Mouse (Mus musculus) liver, embryonic 14.5 days (tissue): ENCODE data around the gene Jmjd1c. TPM values are rescaled to one million over a fixed set of nuclear protein-coding genes. Genes with fewer than 3 reads are reported as not detected.

Source experiments
- ATAC-seq: fragments of 200-750 bp; cut with Nextera tagmentation; 2 replicates; pipeline ENCODE4 v1.8.0; 2017; ENCODE audit warnings: moderate number of reproducible peaks, mild to moderate bottlenecking, moderate library complexity; ENCODE audit not compliant: insufficient read depth
- DNase-seq, 3 experiments: peaks; one replicate each; pipeline ENCODE4 v3.0.0-alpha.2; 2012 to 2013; ENCODE audit warnings: low read depth in 3 of 3, low spot score in 3 of 3
- H3K27ac ChIP-seq: fragments of 300-500 bp; sonication (generic); 2 replicates; pipeline ENCODE4 v1.5.1; 2014; ENCODE audit warnings: moderate library complexity, mild to moderate bottlenecking, control low read depth, inconsistent platforms
- H3K27me3 ChIP-seq: fragments of 300-500 bp; sonication (generic); 2 replicates; pipeline ENCODE4 v1.6.1; 2014; ENCODE audit warnings: mild to moderate bottlenecking, low read length, moderate library complexity; ENCODE audit not compliant: control insufficient read depth, insufficient read depth
- H3K36me3 ChIP-seq: fragments of 300-500 bp; sonication (generic); replicated peaks from 2 replicates; pipeline ENCODE4 v1.6.1; 2014; ENCODE audit warnings: low read depth; ENCODE audit not compliant: control insufficient read depth, insufficient read depth
- H3K4me1 ChIP-seq, 2 experiments: fragments of 200-500 bp in 1 of 2; fragments of 300-500 bp in 1 of 2; sonication (generic) in 1 of 2; replicated peaks; 2 replicates each; pipeline ENCODE4 v1.6.1; 2012 to 2014; ENCODE audit warnings: antibody characterized with exemption in 1 of 2, inconsistent platforms in 1 of 2, low read length in 1 of 2; ENCODE audit not compliant: control insufficient read depth in 2 of 2, insufficient read depth in 2 of 2
- H3K4me2 ChIP-seq: fragments of 300-500 bp; sonication (generic); 2 replicates; pipeline ENCODE4 v1.6.1; 2014; ENCODE audit warnings: low read depth, mild to moderate bottlenecking, control low read depth, moderate library complexity
- H3K4me3 ChIP-seq, 2 experiments: fragments of 200-500 bp in 1 of 2; fragments of 300-500 bp in 1 of 2; sonication (generic) in 1 of 2; 2 replicates each; pipeline ENCODE4 v1.5.1; 2012 to 2014; ENCODE audit warnings: low read depth in 2 of 2, low read length in 2 of 2, mild to moderate bottlenecking in 2 of 2, control low read depth in 1 of 2, inconsistent platforms in 1 of 2, moderate library complexity in 1 of 2; ENCODE audit not compliant: insufficient read depth in 1 of 2
- H3K9ac ChIP-seq: fragments of 300-500 bp; sonication (generic); replicated peaks from 2 replicates; pipeline ENCODE4 v1.6.1; 2014; ENCODE audit warnings: mild to moderate bottlenecking, control low read depth, moderate library complexity
- H3K9me3 ChIP-seq: fragments of 300-500 bp; sonication (generic); 2 replicates; pipeline ENCODE4 v1.6.1; 2016; ENCODE audit warnings: low read length, mixed read lengths; ENCODE audit not compliant: control insufficient read depth
- CTCF ChIP-seq: IDR thresholded peaks from 2 replicates; pipeline ENCODE4 v1.5.1; 2016; ENCODE audit warnings: antibody characterized with exemption, low read depth, control low read depth
- EP300 ChIP-seq: IDR thresholded peaks from 2 replicates; pipeline ENCODE4 v1.6.1; 2016; ENCODE audit warnings: antibody characterized with exemption, low read depth
- WGBS: fragments of 180-500 bp; shearing (Covaris S2); extraction: QIAGEN DNeasy Blood & Tissue Kit; methylation state at CpG from one replicate; pipeline ENCODE4 v1.1.7; 2014; ENCODE audit not compliant: insufficient replicate concordance; 5-methylcytosine and 5-hydroxymethylcytosine counted together
- polyA plus RNA-seq, 2 experiments: library from polyadenylated mRNA; depleted of rRNA in 1 of 2; stranded (reverse) in 1 of 2; unstranded in 1 of 2; fragments of >200 nt; fragmentation: Nextera tagmentation in 1 of 2; extraction: Ambion mirVana in 1 of 2; gene quantifications; 2 replicates each; pipeline versions ENCODE4 v1.2.1 to v1.2.3; 2012 to 2014

The Jmjd1c gene
- polyA plus RNA-seq, 2 experiments: 6.5 to 8.7 TPM

GRCm38 (mm10) chr10:67057208-67057607 lies 38.7 kb upstream of the Jmjd1c start:
- TF ChIP-seq EP300 (no peak), CTCF (no peak)
- H3K9ac ChIP-seq: no peak overlapping the region
- H3K4me1 ChIP-seq: peaks cover 0 to 7% of the 10 kb centered on the region in 2 experiments; a peak in 1 of 4 replicates
- no peaks in the 10 kb centered on the region for H3K36me3 ChIP-seq
- DNase-seq (no peak), ATAC-seq (no peak)
- H3K9me3 ChIP-seq: no peaks in the 10 kb centered on the region
- H3K27me3 ChIP-seq: no peaks in the 10 kb centered on the region
- H3K4me3 ChIP-seq: no peak overlapping the region
- no peak overlapping the region for H3K27ac ChIP-seq
- H3K4me2 ChIP-seq: no peak overlapping the region

- Histone ChIP-seq H3K36me3 (no peaks in the 10 kb centered on the region), H3K9me3 (no peaks in the 10 kb centered on the region), H3K9ac (no peak overlapping the region), H3K4me1 (peaks cover 0 to 3% of the 10 kb centered on the region in 2 experiments; a peak in 1 of 4 replicates), H3K4me2 (no peak overlapping the region), H3K27ac (no peak overlapping the region), H3K4me3 (no peak overlapping the region), H3K27me3 (no peaks in the 10 kb centered on the region)
- TF ChIP-seq CTCF (no peak), EP300 (no peak)
- no peak for DNase-seq
- ATAC-seq: no peak
- WGBS: 67% methylated on average over 6 of the region's 6 CpGs
Observed at GRCm38 (mm10) chr10:67057696-67058095, 38.2 kb upstream of the Jmjd1c start.

- no peak overlapping the region for H3K27ac ChIP-seq
- H3K9me3 ChIP-seq: no peaks in the 10 kb centered on the region
- 72% methylated on average over 7 of the region's 7 CpGs for WGBS
- ATAC-seq (no peak), DNase-seq (no peak)
- H3K4me2 ChIP-seq: no peak overlapping the region
- TF ChIP-seq CTCF (no peak), EP300 (no peak)
- H3K9ac ChIP-seq: no peak overlapping the region
- H3K27me3 ChIP-seq: no peaks in the 10 kb centered on the region
- H3K36me3 ChIP-seq: no peaks in the 10 kb centered on the region
- no peak overlapping the region for H3K4me3 ChIP-seq
- H3K4me1 ChIP-seq: peaks cover 0 to 3% of the 10 kb centered on the region in 2 experiments; a peak in 1 of 4 replicates
Observed at GRCm38 (mm10) chr10:67058297-67058696, 37.6 kb upstream of the Jmjd1c start.

GRCm38 (mm10) chr10:67058702-67059101 lies 37.2 kb upstream of the Jmjd1c start:
- ATAC-seq: no peak
- Histone ChIP-seq H3K4me2 (no peak overlapping the region), H3K9me3 (no peaks in the 10 kb centered on the region), H3K36me3 (no peaks in the 10 kb centered on the region), H3K27ac (no peak overlapping the region), H3K4me1 (peaks cover 0 to 3% of the 10 kb centered on the region in 2 experiments; a peak in 1 of 4 replicates), H3K27me3 (no peaks in the 10 kb centered on the region), H3K9ac (no peak overlapping the region), H3K4me3 (no peak overlapping the region)
- 63% methylated on average over 6 of the region's 6 CpGs for WGBS
- no peak for TF ChIP-seq CTCF
- TF ChIP-seq EP300: no peak
- no peak for DNase-seq

GRCm38 (mm10) chr10:67061367-67061801 lies 34.5 kb upstream of the Jmjd1c start:
- ATAC-seq: no peak
- Histone ChIP-seq H3K27me3 (no peaks in the 10 kb centered on the region), H3K4me3 (no peak overlapping the region), H3K9ac (no peak overlapping the region), H3K9me3 (no peaks in the 10 kb centered on the region), H3K4me1 (0 out of 4 replicates have a peak, but pooled peaks cover 0 to 2% of the 10 kb centered on the region in 2 experiments), H3K36me3 (no peaks in the 10 kb centered on the region), H3K4me2 (no peak overlapping the region), H3K27ac (no peak overlapping the region)
- TF ChIP-seq EP300 (no peak), CTCF (no peak)
- DNase-seq: no peak
- WGBS: 68% methylated on average over 10 of the region's 10 CpGs
